Mouse (Mus musculus): Measurements from ENCODE around the gene Myrf. TPM values are rescaled to one million over a fixed set of nuclear protein-coding genes. Genes with fewer than 3 reads are reported as not detected.
A peak's percentile ranks its signal among the peaks of the same experiment; 100 is the strongest.
"Not testable (repeated sequence)": the region's sequence is repeated elsewhere in the genome, so short reads cannot be mapped to it uniquely, and the experiment has no call there.

Myrf gene
- polyA plus RNA-seq, 1 experiment from 2014 or later = 5.0 TPM

- Histone ChIP-seq H3K4me1 (ENCODE audit: insufficient read depth, low read depth, low read length) (no peaks in the 10 kb centered on the region), H3K9ac (replicated peaks; ENCODE audit: low read depth) (no peak overlapping the region), H3K4me2 (replicated peaks; ENCODE audit: low read depth, low read length) (no peak overlapping the region), H3K4me3 (ENCODE audit: low read depth, low read length) (no peak overlapping the region), H3K27ac (ENCODE audit: low read length) (no peak overlapping the region), H3K36me3 (ENCODE audit: insufficient read depth, low read length) (no peaks in the 10 kb centered on the region), H3K27me3 (replicated peaks; ENCODE audit: insufficient read depth, low read length) (no peaks in the 10 kb centered on the region), H3K9me3 (ENCODE audit: low read length) (no peaks in the 10 kb centered on the region)
- ATAC-seq (no peak), DNase-seq (ENCODE audit: low spot score) (no peak)
- TF ChIP-seq CTCF (IDR thresholded peaks at IDR 0.05) (no peak), EP300 (IDR thresholded peaks at IDR 0.05) (no peak)
These were observed 71.4 kb downstream of the Myrf start for GRCm38 (mm10) chr19:10169179-10169578.

- Histone ChIP-seq H3K4me2 (replicated peaks; ENCODE audit: low read depth, low read length) (no peak overlapping the region), H3K27ac (ENCODE audit: low read length) (no peak overlapping the region), H3K4me3 (ENCODE audit: low read depth, low read length) (no peak overlapping the region), H3K9ac (replicated peaks; ENCODE audit: low read depth) (no peak overlapping the region), H3K36me3 (ENCODE audit: insufficient read depth, low read length) (no peaks in the 10 kb centered on the region), H3K9me3 (ENCODE audit: low read length) (no peaks in the 10 kb centered on the region), H3K27me3 (replicated peaks; ENCODE audit: insufficient read depth, low read length) (no peaks in the 10 kb centered on the region), H3K4me1 (ENCODE audit: insufficient read depth, low read depth, low read length) (no peaks in the 10 kb centered on the region)
- WGBS = 57% methylated on average over 3 of the region's 3 CpGs
- DNase-seq (ENCODE audit: low spot score) = no peak
- ATAC-seq = no peak
- TF ChIP-seq CTCF (IDR thresholded peaks at IDR 0.05) (no peak), EP300 (IDR thresholded peaks at IDR 0.05) (no peak)
These were observed 72.1 kb downstream of the Myrf start for GRCm38 (mm10) chr19:10168441-10168840.

- no peak for TF ChIP-seq CTCF (IDR thresholded peaks at IDR 0.05)
- no peak for TF ChIP-seq EP300 (IDR thresholded peaks at IDR 0.05)
- WGBS = 71% methylated on average over 1 of the region's 1 CpGs
- Histone ChIP-seq H3K27me3 (replicated peaks; ENCODE audit: insufficient read depth, low read length) (no peaks in the 10 kb centered on the region), H3K9ac (replicated peaks; ENCODE audit: low read depth) (no peak overlapping the region), H3K4me2 (replicated peaks; ENCODE audit: low read depth, low read length) (no peak overlapping the region), H3K4me3 (ENCODE audit: low read depth, low read length) (no peak overlapping the region), H3K9me3 (ENCODE audit: low read length) (no peaks in the 10 kb centered on the region), H3K36me3 (ENCODE audit: insufficient read depth, low read length) (no peaks in the 10 kb centered on the region), H3K4me1 (ENCODE audit: insufficient read depth, low read depth, low read length) (no peaks in the 10 kb centered on the region), H3K27ac (ENCODE audit: low read length) (no peak overlapping the region)
- ATAC-seq (no peak), DNase-seq (ENCODE audit: low spot score) (no peak)
These were observed 72.6 kb downstream of the Myrf start for GRCm38 (mm10) chr19:10167951-10168350.

- H3K4me3 ChIP-seq (ENCODE audit: low read depth, low read length) = no peak overlapping the region
- no peaks in the 10 kb centered on the region for H3K27me3 ChIP-seq (replicated peaks; ENCODE audit: insufficient read depth, low read length)
- no peaks in the 10 kb centered on the region for H3K9me3 ChIP-seq (ENCODE audit: low read length)
- ATAC-seq = no peak
- no peak overlapping the region for H3K9ac ChIP-seq (replicated peaks; ENCODE audit: low read depth)
- no peaks in the 10 kb centered on the region for H3K36me3 ChIP-seq (ENCODE audit: insufficient read depth, low read length)
- no peaks in the 10 kb centered on the region for H3K4me1 ChIP-seq (ENCODE audit: insufficient read depth, low read depth, low read length)
- no peak overlapping the region for H3K27ac ChIP-seq (ENCODE audit: low read length)
- DNase-seq (ENCODE audit: low spot score) = no peak
- no peak overlapping the region for H3K4me2 ChIP-seq (replicated peaks; ENCODE audit: low read depth, low read length)
- WGBS = 50% methylated on average over 4 of the region's 4 CpGs
- TF ChIP-seq EP300 (IDR thresholded peaks at IDR 0.05) (no peak), CTCF (IDR thresholded peaks at IDR 0.05) (no peak)
These were observed 73.4 kb downstream of the Myrf start for GRCm38 (mm10) chr19:10167112-10167511.

GRCm38 (mm10) chr19:10165928-10166327, 74.6 kb downstream of the Myrf start:
- not testable (repeated sequence) for H3K27ac ChIP-seq (ENCODE audit: low read length); H3K36me3 ChIP-seq (ENCODE audit: insufficient read depth, low read length); H3K4me1 ChIP-seq (ENCODE audit: insufficient read depth, low read depth, low read length); H3K9ac ChIP-seq (replicated peaks; ENCODE audit: low read depth); H3K4me2 ChIP-seq (replicated peaks; ENCODE audit: low read depth, low read length); H3K27me3 ChIP-seq (replicated peaks; ENCODE audit: insufficient read depth, low read length); H3K9me3 ChIP-seq (ENCODE audit: low read length); H3K4me3 ChIP-seq (ENCODE audit: low read depth, low read length)
- peak; percentile 46 for ATAC-seq
- 0 out of 2 replicates have a peak, but pooled peaks have one; percentile 22 for TF ChIP-seq EP300 (IDR thresholded peaks at IDR 0.05)
- peak; percentile 41 for DNase-seq (ENCODE audit: low spot score)
- whole genome bisulfite sequencing = 68% methylated on average over 3 of the region's 4 CpGs

- H3K4me1 ChIP-seq (ENCODE audit: insufficient read depth, low read depth, low read length) = no peaks in the 10 kb centered on the region
- TF ChIP-seq CTCF (IDR thresholded peaks at IDR 0.05) (no peak), EP300 (IDR thresholded peaks at IDR 0.05) (no peak)
- H3K4me2 ChIP-seq (replicated peaks; ENCODE audit: low read depth, low read length) = no peak overlapping the region
- no peaks in the 10 kb centered on the region for H3K9me3 ChIP-seq (ENCODE audit: low read length)
- DNase-seq (ENCODE audit: low spot score) (no peak), ATAC-seq (no peak)
- 76% methylated on average over 3 of the region's 3 CpGs for WGBS
- H3K36me3 ChIP-seq (ENCODE audit: insufficient read depth, low read length) = no peaks in the 10 kb centered on the region
- no peak overlapping the region for H3K4me3 ChIP-seq (ENCODE audit: low read depth, low read length)
- no peak overlapping the region for H3K9ac ChIP-seq (replicated peaks; ENCODE audit: low read depth)
- no peaks in the 10 kb centered on the region for H3K27me3 ChIP-seq (replicated peaks; ENCODE audit: insufficient read depth, low read length)
- H3K27ac ChIP-seq (ENCODE audit: low read length) = no peak overlapping the region
These were observed 76.7 kb downstream of the Myrf start for GRCm38 (mm10) chr19:10163896-10164295.

Small RNA genes within 50 kb of the gene (microRNA-seq; reads per million reads assigned to microRNA genes)
- not detected for gene Mir6993

Other genes starting within 250 kb of the Myrf start
- 2.0 and 2.3 TPM in 2 replicates for gene Best1, start 239.1 kb downstream of the Myrf start, polyA plus RNA-seq (2015; fragmentation: Nextera tagmentation; extraction: Ambion mirVana)
- 23.8 and 25.9 TPM in 2 replicates for gene Rab3il1, start 239.1 kb downstream of the Myrf start, polyA plus RNA-seq (2015; fragmentation: Nextera tagmentation; extraction: Ambion mirVana)
- gene Fads3, start 199.2 kb downstream of the Myrf start, polyA plus RNA-seq (2015; fragmentation: Nextera tagmentation; extraction: Ambion mirVana) = 79.6 and 96.1 TPM in 2 replicates
- gene Fads2, start 139.0 kb downstream of the Myrf start, polyA plus RNA-seq (2015; fragmentation: Nextera tagmentation; extraction: Ambion mirVana) = 35.0 and 36.8 TPM in 2 replicates
- gene Fads1, start 57.9 kb downstream of the Myrf start, polyA plus RNA-seq (2015; fragmentation: Nextera tagmentation; extraction: Ambion mirVana) = 44.5 and 48.8 TPM in 2 replicates
- 362 and 394 TPM in 2 replicates for gene Tmem258, start 36.7 kb downstream of the Myrf start, polyA plus RNA-seq (2015; fragmentation: Nextera tagmentation; extraction: Ambion mirVana)
- 18.0 and 18.7 TPM in 2 replicates for gene Fen1, start 36.6 kb downstream of the Myrf start, polyA plus RNA-seq (2015; fragmentation: Nextera tagmentation; extraction: Ambion mirVana)
- 1.2 and 1.4 TPM in 2 replicates for gene Dagla, start 64.1 kb upstream of the Myrf start, polyA plus RNA-seq (2015; fragmentation: Nextera tagmentation; extraction: Ambion mirVana)
- 1.4 and 3.0 TPM in 2 replicates for gene Syt7, start 148.3 kb upstream of the Myrf start, polyA plus RNA-seq (2015; fragmentation: Nextera tagmentation; extraction: Ambion mirVana)
- gene Lrrc10b, start 216.7 kb upstream of the Myrf start, polyA plus RNA-seq (2015; fragmentation: Nextera tagmentation; extraction: Ambion mirVana) = 3.7 and 3.9 TPM in 2 replicates
- 2.6 and 2.9 TPM in 2 replicates for gene Ppp1r32, start 242.2 kb upstream of the Myrf start, polyA plus RNA-seq (2015; fragmentation: Nextera tagmentation; extraction: Ambion mirVana)